Mouse (Mus musculus) megakaryocyte, embryonic 14.5 days (primary cell): ENCODE results near the gene Proz.

Source experiments
- FLI1 ChIP-seq: IDR thresholded peaks from 2 replicates; pipeline ENCODE4 v1.6.1; 2012; ENCODE audit warnings: low read length, inconsistent platforms, mixed read lengths
- GATA1 ChIP-seq: IDR thresholded peaks from 3 replicates; pipeline ENCODE4 v1.6.1; 2012; ENCODE audit warnings: mixed read lengths, low read length, inconsistent platforms, borderline replicate concordance

DNA sequence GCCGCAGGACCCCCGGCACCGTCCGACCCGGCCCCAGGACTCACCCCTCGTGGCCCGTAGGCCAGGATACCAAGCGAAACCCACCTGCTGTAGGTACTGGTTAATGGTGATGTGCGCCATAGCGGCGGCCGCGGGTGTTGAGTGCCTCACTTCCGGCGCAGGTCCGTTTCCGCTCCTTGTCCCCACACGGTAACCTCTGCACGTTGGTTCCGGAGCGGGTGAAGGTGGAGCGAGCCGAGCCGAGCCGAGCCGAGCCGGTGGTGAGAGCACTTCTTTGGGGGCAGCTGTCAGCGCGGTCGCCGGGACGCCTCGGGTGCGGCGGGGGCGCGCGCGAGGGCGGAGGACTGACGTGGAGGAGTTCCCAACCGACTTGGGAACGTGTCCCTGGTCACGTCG, 44.0 kb downstream of the Proz start:
- no peak for TF ChIP-seq GATA1
- TF ChIP-seq FLI1, result no peak; the same call in 1 of the 2 replicates
